Mouse (Mus musculus) fat pad, adult 2 months (tissue): ENCODE data around the gene Bst2.
"Not testable (repeated sequence)": the region's sequence is repeated elsewhere in the genome, so short reads cannot be mapped to it uniquely, and the experiment has no call there.

Source experiments
- DNase-seq: peaks from one replicate; pipeline ENCODE4 v3.0.0-alpha.2; 2011; ENCODE audit warnings: low read depth, low spot score; ENCODE audit errors: extremely low read depth

The Bst2 gene

GRCm38 (mm10) chr8:71560071-71560470 is 22.8 kb upstream of the Bst2 start:
- no peak for DNase-seq

- DNase-seq = no peak
Measured at GRCm38 (mm10) chr8:71558958-71559690, 21.9 kb upstream of the Bst2 start.

DNA sequence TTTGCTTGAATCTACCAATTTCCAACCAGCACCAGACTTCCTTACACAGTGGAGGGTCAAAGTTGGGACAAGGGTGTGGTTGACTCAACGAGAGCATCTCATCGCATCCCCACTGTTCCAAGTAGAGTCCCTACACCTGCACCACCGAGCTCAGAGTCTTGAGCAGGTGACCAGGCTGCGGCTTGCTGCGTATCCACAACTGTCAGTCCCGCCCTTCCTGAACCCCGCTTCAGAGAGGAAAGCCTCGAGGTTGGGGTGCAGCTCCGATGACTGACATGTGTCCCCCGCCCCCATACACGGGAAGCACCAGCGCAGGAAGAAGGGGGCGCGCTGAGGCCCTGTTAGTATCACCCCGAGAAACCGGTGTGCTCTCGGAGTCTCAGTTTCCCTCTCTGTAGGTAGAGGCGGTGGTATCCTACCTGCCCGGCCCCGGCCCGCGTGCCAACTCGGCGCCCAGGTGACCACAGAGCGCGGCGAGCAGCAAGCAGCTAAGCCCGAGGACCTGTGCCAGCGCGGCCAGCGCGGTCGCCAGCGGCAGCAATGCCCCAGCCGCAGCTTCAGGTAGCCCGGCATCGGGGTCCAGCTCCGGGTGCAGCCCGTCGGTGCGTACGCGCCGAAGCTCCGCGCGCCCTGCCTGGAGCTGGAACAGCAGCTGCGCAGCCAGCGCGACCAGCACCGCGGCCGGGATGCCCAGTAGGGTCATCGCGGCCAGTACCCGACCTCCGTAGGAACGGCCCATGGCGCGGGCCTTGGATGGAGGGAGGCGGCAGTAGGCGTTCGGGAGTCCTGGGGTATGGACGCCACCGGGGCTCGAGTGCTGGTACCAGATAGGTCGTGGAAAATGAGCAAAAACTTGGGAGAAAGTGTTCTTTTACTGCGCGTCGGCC is 21.1 kb upstream of the Bst2 start, which contains the start of gene Tmem221:
Gene Tmem221, minus strand, starts transcription at position 801 of the 887 bp plus-strand sequence.
- DNase-seq = no peak

DNA sequence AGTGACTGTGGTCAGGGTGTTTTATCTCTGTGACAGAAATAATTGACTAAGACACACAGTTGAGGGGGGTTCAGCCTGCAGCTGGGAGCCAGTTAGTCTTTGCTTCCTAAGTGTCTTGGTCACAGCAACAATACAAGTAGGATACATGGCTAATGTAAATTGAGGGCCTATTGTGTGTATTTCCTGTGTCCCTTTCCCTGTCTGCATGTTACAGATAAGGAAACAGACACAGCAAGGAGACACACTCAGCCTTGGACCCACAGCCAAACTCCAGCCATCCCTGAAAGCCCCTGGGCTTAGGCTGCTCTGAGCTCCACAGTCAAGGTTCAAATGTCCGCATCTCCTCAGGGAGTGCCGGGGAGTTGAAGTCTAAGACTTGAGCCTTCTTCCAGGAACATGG is 17.4 kb upstream of the Bst2 start:
- DNase-seq = no peak

DNA sequence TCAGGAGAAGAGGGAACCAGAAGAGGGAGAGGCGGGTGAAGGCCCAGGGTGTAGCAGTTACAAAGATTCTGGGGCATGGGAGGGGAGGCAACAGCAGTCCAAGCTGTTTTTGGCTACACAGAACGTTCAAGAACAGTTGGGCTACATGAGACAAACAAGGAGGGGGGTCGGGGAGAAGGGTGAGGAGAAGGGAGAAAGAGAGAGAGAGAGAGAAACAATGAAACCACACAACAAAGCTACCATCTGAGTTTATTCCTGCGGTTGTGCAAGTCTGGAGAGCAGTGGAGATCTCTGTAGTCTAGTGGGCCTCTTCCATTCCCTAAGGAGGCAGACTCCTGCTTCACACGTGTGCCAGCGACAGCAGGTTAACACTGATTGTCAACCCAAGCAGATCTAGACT is 16.7 kb upstream of the Bst2 start:
- no peak for DNase-seq

- DNase-seq = no peak
Measured at GRCm38 (mm10) chr8:71552770-71553169, 15.5 kb upstream of the Bst2 start.

DNA sequence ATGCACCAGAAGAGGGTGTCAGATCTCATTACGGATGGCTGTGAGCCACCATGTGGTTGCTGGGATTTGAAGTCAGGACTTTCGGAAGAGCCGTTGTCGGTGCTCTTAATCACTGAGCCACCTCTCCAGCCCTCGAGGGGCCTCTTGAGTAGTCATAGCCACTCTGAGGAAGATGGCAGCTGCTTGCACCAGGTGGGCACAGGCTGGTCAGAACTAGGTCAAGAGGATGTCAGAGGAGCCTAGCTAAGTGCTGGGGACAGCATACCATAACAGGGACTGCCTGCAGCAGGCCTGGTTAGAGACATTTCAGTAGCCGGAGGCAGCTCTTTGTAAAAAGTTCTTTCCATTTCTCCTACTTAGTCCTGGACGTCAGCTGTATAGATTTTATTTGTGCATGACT is 13.5 kb upstream of the Bst2 start:
- no peak for DNase-seq

DNA sequence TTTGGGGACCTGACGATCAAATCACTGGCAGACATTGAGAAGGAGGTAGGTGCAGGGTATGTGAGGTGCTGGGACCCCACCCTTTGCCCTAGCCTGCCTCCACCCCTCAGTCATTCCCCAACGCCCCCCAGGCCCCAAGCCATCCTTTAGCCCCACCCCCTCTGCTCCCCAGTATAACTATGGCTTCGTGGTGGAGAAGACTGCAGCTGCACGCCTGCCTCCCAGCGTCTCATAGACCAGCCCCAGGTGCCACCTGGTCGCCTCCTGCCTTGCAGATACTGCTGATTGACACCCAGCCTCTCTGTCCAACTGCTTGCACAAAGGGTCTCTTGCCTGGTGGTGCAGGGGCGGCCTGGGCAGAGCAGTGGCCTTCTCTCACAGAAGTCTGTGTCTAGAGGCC is 10.3 kb upstream of the Bst2 start:
- DNase-seq = no peak

DNA sequence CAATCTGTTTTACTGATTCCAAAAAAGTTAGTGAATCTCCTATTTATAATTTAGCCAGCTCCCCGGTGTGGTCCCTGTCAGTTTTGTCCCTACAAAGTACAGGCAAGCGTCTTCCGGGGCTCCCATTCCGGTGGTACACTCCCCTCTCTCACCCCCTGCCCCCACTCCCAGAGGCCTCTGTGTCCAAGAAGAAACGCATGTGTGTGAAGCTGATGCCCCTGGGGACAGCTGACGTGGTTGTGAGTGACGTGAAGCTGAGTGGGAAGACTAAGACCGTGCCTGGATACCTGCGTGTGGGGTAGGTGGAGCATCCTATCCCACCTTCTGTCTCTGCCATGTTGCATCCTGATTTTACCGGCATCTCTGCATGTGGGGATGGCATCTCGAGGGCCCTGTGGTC is 7.8 kb upstream of the Bst2 start:
- DNase-seq = no peak

- no peak for DNase-seq
Measured at GRCm38 (mm10) chr8:71543755-71544154, 6.5 kb upstream of the Bst2 start.

DNA sequence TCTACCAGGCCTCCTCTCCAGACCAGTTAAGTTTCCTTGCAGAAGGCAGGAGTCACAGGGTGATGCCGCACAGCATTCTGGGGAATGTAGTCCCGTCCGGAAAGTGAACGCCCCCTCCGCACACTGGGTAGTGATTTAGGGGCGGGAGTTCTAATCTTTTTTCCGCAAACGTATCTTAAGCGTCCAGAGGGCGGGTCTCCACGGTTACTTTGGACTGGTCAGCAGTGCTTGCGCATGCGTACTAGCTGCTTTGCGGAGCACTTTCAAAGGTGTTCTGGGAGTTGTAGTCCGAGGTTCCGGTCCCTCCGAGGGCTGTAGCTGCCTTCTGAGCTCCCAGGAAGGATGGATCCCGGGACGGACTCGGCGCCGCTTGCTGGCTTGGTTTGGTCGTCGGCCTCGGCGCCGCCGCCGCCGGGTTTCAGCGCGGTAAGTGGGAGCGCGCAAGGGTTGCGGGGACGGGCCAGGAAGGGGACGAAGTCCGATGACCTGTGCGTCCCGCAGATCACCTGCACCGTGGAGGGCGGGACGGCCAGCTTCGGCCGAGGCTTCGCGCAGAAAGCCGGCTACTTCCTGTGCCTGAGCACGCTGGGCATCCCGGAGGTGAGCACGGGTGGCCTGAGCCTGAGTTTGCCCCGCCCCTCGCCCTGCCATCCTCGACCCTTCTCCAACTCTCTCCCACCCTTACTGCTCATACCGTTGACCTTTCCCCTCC is 5.5 kb upstream of the Bst2 start, which contains the start of gene Mvb12a:
Gene Mvb12a, plus strand, starts transcription at position 291 of the 712 bp plus-strand sequence.
- DNase-seq = peak; percentile 95

DNA sequence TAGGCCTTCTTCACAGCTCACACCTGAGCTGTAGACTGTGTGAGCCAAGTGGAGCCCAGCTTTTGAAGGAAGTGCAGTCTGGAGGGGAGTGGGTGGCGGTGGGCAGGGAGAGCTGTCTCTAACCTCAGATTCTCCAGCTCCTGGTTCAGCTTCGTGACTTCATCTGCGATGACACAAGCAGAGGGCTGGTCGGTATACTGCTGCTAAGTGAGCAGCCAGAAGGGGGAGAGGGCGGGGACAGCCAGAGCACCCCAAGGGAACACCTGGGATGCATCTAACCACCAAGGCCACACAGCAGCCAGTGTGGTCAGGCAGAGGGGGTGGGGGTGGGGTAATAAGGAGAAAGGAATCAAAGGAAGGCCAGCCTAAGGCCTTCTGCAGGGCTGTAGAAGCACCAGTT is 1.6 kb downstream of the Bst2 start:
- DNase-seq = no peak

DNA sequence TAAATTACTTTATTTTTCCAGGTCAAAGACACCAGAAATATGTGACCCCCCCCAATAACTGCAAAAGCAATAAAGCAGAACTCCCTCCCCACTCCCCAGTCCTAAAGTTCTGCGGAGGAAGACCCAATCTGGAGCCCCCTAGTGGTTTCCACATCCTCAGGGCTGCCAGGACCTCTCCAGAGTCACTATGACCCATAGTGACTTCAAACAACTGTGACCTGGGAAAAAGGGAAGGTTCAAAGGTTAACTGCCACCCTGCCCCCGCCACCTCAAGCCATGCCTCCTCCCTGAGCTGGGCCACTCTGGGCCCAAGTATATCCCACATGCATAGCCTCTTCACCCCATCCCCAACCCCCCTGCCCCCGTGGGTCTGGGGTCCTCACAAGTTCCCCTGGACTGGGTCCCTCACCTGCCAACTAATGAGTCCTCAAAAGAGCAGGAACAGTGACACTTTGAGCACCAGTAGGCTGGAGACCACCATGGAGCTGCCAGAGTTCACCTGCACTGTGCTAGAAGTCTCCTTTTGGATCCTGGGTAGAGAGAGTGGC is 2.9 kb downstream of the Bst2 start:
- DNase-seq = no peak

DNA sequence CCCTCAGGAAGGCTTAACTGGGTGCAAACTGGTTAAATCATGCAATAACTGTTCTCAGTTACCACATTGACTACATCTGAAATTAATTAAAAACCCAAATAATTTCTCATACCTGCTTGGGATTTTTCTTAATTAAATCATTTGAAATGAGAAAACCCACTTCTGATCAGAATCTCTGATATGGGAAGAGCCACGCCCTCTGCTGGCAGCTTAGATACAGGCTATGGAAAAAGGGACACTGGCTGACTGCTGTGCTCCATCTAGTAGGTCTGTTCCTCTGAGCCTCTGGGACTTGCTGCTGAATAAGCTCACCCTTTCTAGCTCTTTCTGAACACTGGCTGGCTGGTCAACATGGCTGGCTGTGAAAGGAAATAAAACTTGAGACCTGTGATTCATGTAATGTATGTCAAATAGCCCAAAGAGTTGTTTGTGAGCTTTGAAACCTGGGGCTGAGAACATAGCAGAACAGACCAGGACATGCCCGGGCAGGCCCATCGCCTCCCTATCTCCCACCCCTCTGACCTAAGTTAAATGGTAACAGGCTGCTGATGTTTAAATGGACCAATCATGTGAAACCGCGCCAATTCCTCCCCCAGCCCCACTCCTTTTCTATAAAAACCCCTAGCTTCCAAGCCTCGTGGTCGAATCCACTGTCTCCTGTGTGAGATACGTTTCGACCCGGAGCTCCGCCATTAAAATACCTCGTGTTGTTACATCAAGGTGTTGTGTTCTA is 6.4 kb downstream of the Bst2 start:
- DNase-seq = not testable (repeated sequence)

GRCm38 (mm10) chr8:71528362-71529073 is 8.7 kb downstream of the Bst2 start:
- DNase-seq = no peak

DNA sequence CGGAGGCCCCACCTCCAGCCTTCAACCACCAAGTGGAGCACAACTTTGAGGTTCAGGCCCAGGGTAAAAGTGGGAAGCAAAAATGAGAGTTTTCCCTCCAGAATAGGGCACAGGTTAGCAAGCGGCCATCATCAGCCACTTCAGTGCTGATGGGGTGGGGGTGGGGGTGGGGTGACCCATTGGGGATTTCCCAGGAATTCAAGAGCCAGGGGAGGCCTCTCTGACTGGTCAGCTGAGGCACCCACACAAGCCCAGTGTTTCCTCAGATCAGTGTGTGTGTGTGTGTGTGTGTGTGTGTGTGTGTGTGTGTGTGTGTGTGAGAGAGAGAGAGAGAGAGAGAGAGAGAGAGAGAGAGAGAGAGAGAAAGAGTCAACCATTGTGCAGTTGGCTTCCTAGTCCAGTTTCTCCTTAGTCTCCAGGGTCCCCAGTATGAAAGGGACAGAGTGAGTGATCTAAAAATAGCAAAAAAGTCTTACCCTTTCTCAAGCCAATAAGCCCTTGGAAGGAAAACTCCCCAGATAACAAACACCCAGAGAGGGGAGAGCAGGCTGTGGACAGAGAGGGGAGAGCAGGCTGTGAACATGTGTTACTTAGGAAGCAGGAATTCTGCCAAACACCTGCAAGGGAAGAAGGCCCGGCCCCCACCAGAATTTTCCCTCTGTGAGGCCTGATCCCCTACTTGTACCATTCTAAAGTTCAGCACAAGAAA is 9.9 kb downstream of the Bst2 start:
- no peak for DNase-seq

GRCm38 (mm10) chr8:71526272-71526671 is 11.0 kb downstream of the Bst2 start:
- DNase-seq = no peak

- DNase-seq = no peak
Measured at GRCm38 (mm10) chr8:71525226-71526050, 11.8 kb downstream of the Bst2 start, which contains the start of gene Ccdc194. TSS of gene Ccdc194 (minus strand) at chr8:71525711.
